Mouse (Mus musculus) yolk sac, embryonic 10.5 days (tissue): ENCODE measurements around the gene Secisbp2.

Experiments used
- DNase-seq: peaks from one replicate; pipeline ENCODE4 v3.0.0-alpha.2; 2017; ENCODE audit warnings: low spot score

Secisbp2 gene

GRCm38 (mm10) chr13:51685290-51685966 lies 33.9 kb downstream of the Secisbp2 start:
- DNase-seq = no peak

DNA sequence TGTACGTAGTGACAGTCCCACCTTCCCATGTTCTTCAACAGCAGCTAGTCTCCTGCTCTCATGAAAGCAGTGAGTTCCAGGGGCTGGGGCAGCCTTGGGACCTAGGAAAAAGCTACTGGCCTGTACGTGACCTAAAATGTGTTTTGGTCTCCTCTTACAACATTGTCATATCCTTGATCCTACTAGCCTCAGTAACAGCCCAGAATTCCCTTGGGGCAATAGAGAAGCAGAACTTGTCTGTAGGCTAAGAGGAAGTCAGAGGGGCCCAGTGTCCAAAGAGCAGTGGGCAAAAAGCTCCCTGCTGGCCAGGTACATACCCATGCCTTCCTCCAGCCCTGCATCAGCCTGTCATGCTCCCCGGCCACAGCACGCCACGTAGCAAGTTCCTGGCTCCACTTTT lies 35.5 kb downstream of the Secisbp2 start:
- DNase-seq = no peak

DNA sequence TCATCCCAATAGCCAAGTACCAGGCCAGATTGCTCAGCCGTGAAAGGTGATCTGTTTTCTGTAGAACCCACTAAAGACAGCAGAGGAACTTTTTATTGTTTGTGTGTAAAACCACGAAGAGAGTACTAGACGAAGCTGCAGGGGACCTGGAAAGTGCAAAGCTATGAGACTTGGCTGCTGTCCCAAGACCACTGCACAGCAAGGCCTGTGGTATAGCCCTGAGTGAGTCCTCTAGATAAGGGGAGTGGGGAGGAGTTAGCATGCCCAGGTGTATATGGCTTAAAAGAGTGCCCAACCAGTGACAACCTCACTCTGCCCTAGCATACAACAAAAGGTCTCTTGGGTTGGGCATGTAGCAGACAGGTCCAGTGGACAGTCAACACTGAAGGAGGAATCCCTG lies 37.2 kb downstream of the Secisbp2 start:
- DNase-seq = no peak

DNA sequence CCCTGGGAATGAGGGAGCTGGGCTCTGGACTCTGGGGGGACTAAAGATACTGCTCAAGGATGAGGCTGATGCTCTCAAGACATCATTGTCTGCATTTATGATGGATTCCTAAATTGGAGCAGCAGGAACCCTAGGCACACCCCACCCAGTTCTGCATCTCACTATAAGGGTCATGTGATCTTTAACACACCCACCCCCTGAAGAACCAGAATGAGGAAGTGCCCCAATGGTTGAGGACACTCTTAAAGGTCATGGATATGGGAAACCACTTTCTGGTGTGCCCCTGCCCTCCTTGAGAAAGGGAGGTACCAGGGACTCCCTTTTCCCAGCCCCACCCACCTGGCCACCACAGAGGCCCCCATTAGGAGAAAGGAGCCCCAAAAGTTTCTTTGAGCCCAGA lies 45.0 kb downstream of the Secisbp2 start:
- no peak for DNase-seq

- DNase-seq = no peak
Measured at GRCm38 (mm10) chr13:51697455-51697854, 46.0 kb downstream of the Secisbp2 start.

DNA sequence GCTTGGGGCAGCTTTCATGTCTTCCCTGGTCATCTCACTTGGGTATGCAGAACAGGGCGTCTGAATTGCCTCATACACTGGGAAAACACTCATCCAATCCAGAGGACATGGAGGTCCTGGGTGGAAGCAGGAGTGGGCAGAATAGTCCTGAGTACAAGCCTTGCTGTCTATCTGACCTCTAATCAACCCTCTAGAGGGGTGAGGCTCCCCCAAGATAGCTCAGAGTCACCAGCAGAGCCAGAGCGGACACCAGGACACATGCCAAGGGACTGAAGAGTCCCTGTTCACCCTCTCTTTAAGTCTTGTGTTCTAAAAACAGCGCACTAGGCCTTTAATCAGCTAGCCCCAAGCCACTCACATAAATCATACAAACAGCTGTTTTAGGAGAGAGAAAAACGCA lies 46.4 kb downstream of the Secisbp2 start:
- no peak for DNase-seq

DNA sequence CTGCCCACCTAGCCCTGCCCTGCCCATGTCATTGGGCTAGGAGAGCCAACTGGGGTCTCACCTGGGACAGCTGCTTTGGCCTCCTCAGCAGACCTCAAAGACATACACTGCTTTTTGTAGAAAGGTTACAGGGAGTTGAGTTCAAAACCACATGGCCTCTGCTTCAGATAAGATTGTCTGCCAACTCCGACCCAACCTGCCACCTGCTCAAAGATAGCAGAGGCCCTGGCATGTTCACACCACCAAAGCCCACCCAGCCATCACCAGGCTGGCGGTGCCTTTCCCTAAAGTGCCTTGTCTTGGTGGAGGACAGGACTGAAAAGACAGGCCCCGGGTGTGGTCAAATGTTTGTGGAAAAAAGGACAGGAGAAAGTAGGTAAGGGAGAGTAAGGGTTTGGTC lies 46.8 kb downstream of the Secisbp2 start:
- DNase-seq = no peak

DNA sequence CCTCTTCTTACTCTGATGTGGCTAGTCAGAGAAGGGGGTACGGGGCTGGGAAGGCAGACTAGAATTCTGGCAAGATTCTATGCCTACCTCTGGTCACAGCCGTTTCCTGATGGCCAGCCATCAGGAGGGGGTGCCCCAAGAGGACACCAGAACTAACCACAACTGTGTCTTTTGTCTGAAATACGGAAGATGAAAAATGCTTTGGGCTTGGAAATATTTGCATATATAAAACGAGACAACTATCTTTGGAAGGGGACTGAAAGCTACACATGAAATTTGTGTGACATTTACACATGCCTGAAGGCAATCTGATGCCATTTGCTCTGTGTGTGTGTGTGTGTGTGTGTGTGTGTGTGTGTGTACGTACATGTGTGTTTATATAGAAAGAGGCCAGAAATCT lies 52.4 kb downstream of the Secisbp2 start:
- no peak for DNase-seq

GRCm38 (mm10) chr13:51705882-51706854 lies 54.7 kb downstream of the Secisbp2 start:
- DNase-seq = no peak

GRCm38 (mm10) chr13:51710738-51711137 lies 59.2 kb downstream of the Secisbp2 start:
- DNase-seq = peak; percentile 13

DNA sequence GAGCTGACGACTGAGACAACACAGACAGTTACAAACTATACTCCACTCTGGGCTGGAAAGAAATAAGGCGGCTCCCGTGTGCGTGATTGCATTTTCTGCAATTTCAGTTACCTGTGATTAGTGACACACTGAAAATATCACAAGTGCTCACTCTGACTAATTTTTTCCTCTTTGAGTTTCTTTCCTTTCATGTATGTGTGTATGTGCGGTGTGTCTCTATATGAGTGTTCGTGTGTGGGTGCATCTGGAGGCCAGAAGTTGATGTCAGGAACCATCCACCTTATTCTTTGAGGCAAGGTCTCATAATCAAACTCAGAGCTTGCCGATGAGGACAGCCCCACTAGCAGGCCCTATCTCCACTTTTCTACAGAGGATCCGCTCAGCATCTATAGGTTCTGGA lies 60.5 kb downstream of the Secisbp2 start:
- no peak for DNase-seq

DNA sequence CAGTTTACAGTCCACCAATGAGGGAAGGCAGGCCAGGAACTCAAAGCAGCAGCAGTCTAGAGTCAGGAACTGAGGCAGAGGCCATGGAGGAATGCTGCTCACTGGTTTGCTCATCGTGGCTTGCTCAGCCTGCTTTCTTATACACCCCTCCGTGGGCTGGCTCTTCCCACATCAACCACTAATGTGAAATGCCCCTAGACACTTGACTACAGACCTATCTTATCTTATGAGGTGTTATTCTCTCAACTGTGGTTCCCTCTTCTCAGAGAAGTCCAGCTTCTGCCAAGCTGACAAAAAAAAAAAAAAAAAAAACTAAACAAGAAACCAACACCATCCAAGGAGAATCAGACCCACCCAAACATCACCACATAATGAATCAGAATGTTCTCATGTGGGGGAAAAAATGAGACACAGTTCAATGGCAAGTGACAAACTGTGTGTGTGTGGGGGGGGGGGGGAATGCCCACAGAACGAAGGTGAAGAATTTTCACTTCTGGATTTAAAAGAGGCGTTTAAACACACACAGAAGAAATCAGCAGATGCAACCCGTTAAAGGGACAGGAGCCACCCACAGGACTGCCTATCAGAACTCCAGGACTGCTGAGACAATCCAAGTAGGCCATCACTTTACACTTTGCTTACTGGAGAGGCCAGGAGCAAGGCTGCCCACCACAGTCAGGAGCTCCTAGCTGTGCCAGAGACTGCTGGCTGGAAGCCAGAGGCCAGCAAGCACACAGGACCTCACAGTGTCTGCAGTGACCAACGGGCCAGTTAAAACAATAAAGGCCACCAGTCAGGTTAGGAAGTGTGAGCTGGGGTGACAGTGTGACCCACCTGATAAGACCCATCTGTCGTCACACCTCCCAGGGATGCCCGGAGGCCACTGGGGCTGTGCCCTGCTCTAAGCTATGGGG lies 65.1 kb downstream of the Secisbp2 start:
- DNase-seq = no peak

- no peak for DNase-seq
Measured at GRCm38 (mm10) chr13:51719256-51719655, 67.8 kb downstream of the Secisbp2 start.

DNA sequence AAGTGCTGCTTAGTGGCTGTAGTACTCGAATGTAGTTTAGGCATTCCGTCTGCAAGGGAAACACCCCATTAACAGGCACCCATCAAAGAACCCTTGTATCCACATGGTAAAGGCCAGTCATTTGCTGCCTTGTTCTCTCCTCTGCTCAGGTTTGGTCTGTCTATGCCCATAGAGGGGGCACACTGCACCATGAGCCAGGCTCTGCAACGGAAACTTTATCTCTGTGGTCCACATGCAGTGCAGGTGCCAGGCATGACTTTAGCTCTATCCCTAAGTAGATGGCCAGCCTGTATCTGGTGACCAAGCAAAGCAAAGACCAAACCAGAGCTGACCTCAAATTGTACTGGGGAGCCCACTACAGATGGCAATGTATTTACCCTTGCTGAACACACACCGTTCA lies 69.1 kb downstream of the Secisbp2 start:
- DNase-seq = no peak

GRCm38 (mm10) chr13:51723114-51723513 lies 71.6 kb downstream of the Secisbp2 start:
- DNase-seq = no peak

- no peak for DNase-seq
Measured at GRCm38 (mm10) chr13:51724566-51724965, 73.1 kb downstream of the Secisbp2 start.

- DNase-seq = no peak
Measured at GRCm38 (mm10) chr13:51725446-51725845, 73.9 kb downstream of the Secisbp2 start.

- no peak for DNase-seq
Measured at GRCm38 (mm10) chr13:51725926-51726574, 74.6 kb downstream of the Secisbp2 start.

DNA sequence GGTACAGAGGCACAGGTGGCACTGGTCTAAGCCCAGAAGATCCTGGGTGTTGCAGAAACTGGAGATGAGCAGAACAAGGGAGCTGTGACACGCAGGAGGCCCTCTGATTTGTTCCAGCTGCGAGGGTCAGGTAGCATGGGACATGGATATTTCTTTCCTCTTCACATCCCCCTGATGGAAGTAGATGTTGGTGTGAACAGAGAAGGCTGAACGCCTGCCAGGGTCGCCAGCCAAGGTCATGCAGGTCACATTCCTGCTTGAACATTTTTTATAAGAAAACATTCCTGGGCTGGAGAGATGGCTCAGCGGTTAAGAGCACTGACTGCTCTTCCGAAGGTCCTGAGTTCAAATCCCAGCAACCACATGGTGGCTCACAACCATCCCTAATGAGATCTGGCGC lies 75.9 kb downstream of the Secisbp2 start:
- DNase-seq = no peak

DNA sequence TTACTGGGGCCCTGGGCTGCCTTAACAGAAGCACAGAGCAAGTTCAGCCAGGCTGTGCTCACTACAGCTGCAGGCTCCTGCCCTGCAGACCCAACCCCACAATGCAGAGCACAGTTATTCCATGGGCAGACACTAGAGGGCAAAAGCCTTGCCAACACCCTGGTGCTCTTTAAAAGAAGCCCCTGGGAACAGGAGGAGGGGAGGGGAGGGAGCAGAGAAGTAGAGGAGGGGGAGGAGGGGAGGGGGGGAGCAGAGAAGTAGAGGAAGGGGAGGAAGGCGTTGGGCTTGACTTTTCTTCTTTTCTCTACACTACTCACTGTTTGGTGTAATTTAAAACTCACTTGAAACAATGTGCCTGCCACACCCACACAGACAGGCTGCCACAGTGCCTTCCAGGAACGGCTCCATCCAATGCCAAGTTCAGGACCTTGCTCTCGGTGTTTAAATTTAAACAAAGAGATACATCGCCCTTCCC lies 78.4 kb downstream of the Secisbp2 start:
- DNase-seq = no peak

DNA sequence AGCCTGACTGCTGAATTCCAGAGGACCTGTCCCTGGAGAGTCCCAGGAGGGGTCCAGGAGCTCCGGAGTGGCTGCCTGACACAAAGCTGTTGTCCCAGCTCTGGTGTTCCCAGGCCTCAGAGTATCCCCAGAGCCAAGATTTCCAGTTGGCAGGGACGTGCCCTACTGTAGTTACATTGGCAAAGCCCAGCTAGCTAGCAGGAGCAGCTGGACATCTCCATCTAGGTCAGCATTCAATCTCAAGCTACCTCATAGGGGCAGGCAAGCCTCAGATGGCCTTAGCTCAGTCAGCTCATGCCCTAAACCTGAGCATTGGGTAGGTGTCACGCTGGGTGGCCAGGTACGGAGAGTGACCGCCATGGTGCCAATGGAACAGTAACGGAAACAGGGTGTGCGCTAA lies 80.0 kb downstream of the Secisbp2 start:
- no peak for DNase-seq
